Mouse (Mus musculus): ENCODE measurements around the gene Tusc2.
"Not testable (repeated sequence)": the region's sequence is repeated elsewhere in the genome, so short reads cannot be mapped to it uniquely, and the experiment has no call there.

Tusc2 gene

DNA sequence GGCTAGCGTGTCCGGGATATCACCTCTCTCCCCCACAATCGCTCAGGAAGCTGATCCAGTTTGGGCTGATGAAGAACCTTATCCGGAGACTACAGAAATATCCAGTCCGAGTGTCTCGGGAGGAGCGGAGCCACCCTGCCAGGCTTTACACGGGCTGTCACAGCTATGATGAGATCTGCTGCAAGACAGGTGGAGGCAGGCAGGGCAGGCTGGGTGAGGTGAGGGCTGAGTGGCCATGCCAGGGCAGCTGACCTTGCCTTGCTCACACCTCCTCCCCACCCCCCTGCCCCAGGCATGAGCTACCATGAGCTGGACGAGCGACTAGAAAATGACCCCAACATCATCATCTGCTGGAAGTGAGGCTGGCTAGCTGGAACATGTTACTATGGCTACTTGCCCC lies 17.9 kb upstream of the Tusc2 start:
- DNase-seq (ENCODE audit: low spot score in 2 of 2) = no peak

DNA sequence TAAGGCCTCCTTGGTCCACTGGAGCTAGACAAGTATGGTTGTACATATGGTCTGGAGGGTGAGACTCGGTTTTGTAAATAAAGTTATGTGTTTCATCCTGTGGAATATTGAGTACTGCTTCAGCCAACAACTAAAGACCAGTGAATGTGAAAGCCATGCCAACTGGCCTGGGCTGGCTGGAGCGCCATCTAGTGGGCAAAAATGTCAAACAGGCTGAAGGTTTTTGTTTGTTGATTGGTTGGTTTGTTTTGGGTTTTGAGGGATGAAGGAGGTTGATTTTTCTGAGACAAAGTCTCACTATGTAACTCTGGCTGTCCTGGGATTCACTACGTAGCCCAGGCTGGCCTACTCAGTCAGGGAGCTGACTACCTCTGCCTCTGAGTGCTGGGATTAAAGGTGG lies 17.5 kb upstream of the Tusc2 start:
- peak in 1 of 2 experiments; percentile 68 for DNase-seq (ENCODE audit: low spot score in 2 of 2)

DNA sequence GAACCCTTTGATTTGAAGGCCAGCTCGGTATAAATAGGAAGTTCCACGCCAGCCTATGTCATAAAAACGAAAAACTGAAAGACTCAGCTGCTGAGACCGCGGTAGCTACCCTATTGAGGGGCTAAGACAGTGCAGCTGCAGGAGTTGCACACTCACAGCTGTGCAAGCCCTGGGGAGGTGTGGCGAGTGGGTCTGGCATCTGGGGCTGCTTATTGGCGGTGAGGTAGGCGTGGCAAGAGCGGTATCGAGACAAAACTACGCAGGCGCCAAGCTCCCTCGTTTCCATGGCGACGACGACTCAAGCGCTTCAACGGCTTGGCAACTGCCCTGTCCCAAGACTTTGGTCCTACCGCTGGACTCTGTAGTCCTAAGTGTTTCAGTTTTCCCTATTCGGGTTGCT lies 16.0 kb upstream of the Tusc2 start, which contains the start of gene Zmynd10:
TSS of gene Zmynd10 (plus strand) at position 273 of the 400 bp plus-strand sequence.
- peak in 1 of 2 experiments; percentile 87 for DNase-seq (ENCODE audit: low spot score in 2 of 2)

DNA sequence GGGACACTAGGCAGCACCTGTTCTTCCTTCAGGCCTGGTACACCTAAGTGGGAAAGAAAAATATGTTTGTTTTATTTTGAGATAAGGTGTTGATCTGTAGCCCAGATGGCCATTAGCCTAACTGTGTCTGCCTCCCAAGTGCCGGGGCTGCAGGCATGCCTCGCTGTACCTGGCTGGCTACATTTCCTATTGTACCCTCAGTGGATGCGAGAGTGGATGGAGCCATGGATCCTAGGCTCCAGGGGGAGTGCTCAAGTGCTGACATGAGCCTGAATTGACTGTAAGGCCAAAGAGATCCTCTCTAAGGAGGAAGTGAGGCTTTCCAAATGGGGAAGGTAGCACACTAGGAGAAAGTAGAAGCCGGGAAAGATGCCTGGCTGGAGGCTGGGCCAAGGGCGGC lies 15.1 kb upstream of the Tusc2 start:
- DNase-seq (ENCODE audit: low spot score in 2 of 2) = no peak

DNA sequence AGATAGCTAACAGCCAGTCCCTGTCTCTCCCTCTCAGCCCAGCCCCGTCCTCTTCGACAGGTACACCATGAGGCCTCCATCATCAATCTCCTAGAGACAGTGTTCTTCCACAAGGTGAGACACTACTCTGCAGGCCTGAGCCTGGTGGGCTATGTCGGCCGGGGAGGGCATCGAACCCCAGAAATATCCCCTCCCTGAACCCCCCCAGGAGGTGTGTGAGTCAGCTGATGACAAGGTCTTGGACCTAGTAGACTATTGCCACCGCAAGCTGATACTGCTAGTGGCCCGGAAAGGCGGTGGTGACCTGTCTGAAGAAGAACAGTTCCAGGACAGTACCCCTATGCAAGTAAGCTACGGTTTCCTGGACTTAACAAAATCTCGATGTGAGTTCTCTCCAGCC lies 14.2 kb upstream of the Tusc2 start:
- DNase-seq (ENCODE audit: low spot score in 2 of 2) = no peak

DNA sequence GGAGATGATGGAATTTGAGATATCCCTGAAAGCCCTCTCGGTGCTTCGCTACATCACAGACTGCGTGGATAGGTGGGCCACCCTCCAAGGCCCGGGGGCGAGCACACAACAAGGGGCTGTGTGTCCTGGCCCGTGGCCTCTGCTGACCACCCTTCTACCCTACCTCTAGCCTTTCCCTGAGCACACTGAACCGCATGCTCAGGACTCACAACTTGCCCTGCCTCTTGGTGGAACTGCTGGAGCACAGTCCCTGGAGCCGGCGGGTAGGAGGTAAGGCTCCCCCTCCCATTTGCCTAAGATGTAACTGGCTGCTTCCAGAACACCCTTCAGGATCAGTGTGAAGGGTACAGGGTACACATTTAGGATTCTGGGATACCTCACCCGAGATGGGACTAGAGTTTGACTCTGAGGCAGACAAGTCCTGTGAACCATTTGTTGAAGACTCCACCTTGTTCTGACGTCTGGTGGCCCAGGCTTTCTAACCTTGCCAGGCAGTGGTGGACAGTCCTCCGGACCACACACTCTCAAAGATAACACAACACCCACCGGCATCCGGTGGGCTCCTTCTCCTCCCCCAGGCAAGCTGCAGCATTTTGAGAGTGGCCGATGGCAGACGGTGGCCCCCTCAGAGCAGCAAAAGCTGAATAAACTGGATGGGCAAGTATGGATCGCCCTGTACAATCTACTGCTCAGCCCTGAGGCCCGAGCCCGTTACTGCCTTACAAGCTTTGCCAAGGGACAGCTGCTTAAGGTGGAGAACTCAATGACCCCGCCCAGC lies 13.6 kb upstream of the Tusc2 start:
- no peak for DNase-seq (ENCODE audit: low spot score in 2 of 2)

DNA sequence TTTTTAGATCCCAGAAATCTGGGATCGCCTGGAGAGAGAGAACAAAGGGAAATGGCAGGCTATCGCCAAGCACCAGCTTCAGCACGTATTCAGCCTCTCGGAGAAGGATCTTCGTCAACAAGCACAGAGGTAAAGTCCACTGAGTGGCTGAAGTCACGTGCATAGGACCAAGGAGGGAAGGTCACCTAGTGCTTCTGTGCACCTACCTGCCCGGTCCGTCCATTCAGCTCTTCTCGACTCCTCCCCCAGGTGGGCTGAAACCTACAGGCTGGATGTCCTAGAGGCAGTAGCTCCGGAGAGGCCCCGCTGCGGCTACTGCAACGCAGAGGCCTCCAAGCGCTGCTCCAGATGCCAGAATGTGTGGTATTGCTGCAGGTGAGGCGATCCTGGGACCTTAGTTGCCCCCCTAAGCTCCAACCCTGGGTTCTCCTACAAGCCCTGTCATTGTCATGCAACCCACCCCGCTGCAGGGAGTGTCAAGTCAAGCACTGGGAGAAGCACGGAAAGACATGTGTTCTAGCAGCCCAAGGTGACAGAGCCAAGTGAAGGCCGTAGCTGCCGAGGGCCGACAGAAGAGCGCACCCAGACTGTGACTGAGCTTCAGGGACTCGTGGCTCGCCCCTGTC lies 12.5 kb upstream of the Tusc2 start:
- DNase-seq (ENCODE audit: low spot score in 2 of 2) = no peak

DNA sequence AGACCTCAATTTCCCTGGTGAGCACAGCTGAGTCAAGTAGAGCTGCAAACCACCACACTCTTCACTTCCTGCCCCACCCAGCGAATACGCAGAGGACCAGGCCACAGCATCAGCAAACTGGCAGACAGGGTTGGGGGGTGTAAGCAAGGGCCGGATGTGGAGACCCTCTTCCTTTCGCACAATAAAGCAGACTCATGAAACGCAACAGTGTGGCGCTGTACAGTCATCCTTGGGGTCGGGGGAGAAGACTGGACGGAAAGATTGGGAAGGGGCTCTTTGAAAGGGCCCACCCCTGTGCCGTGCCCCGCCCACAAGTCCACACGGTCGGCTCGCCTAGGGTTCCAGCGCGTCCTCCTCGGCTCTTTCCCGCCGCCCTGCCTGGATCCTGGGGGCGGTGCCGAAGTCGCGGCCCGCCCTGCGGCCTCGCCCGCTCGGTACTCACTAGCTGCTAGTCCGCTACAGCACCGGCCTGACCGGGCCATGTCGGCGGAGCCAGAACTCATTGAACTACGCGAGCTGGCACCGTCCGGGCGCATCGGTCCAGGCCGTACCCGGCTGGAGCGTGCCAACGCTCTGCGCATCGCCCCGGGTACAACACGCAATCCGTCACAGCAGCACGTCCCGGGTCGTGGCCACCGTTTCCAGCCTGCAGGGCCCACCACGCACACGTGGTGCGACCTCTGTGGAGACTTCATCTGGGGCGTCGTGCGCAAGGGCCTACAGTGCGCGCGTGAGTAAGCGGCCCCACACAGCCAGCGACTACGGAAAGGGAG lies 11.8 kb upstream of the Tusc2 start, which contains the start of gene Rassf1:
TSS of gene Rassf1 (plus strand) at position 439 of the 773 bp plus-strand sequence.
- DNase-seq (ENCODE audit: low spot score in 2 of 2) = peak in 1 of 2 experiments; percentile 74

DNA sequence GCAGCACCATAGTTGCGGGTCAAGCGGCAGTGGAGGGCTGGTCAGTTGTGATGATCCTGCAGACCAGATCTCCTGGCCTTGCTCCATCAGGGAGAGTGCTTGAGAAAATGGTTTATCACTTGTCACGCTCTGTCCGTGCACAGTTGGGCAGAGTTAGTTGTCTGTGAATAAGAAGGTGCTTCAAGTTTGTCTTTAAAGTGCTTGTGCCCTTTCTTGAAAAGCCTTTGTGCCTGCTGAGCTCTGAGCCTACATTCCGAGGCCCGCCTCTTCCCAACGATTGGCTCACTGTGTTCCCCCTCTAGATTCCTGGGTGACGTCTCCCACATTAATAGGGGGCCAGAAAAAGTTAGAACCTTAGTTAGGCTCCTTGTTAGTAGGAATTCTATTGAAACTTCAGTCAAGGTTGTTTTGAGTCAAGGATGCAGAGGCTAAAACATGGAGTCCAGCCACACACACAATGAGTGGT lies 11.1 kb upstream of the Tusc2 start:
- DNase-seq (ENCODE audit: low spot score in 2 of 2) = no peak

DNA sequence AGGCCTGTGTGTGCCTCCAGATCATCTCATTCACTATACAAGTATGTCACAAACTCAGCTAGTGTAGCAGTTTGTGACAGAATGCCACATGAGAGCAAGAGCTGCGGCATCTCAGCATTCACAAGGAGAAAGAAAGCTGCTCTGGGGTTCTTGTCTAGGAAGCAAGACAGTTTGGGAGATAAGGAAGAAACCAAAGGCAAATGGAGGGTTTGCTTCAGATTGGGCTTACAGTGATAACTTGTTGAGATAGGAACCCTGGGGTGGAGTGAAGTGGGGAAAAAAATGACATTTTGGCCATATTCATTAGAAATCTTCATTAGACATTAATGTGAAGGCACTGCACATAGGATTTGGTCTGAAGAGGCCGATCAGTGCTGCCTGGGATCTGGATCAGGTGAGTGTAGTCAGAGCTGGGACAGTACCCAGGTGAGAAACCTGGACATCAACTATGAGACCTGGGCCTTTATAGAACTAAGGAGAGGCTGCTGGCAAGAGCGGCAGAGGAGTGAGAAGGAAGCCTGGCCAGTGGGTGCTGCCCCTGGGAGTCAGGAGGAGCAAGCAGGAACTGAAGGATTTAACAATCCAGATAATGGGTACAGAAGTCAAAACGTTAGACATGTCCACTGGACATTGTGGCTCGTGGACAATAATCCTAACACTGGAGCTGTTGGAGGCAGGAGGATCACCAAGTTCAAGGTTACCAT lies 10.2 kb upstream of the Tusc2 start:
- DNase-seq (ENCODE audit: low spot score in 2 of 2) = no peak

DNA sequence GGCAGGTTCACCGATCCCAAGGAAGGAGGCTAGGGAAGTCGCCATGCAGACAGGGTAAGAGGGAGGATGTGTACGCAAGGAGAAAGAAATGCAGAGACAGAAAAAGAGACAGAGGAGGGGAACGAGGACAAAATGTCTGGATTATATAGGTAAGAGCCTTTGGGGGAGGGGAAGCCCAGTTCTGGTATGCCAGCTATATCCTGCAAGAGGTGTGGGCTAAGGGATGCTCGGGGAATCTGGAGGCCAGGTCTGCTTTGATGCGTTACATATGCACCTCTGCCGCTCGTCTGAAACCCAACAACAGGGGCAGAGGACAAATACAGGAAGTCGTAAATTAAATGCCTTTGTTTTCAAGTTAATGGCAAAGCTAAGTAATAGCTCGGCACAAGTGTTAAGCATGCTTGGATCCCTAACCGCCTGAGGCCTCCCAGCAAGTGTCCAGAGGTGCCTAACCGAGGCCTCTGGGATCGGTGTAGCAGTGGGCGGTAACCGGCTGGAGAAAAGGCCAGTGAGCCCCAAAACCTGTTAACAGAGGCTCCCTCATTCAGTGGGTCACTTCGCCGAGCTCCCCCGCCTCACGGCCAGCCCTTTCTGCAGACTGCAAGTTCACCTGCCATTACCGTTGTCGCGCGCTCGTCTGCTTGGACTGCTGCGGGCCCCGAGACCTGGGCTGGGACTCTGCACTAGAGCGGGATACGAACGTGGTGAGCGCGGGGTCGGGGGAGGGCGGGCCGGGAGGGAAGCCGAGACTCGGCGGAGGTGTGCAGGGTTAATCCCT lies 9.3 kb upstream of the Tusc2 start:
- no peak for DNase-seq (ENCODE audit: low spot score in 2 of 2)

DNA sequence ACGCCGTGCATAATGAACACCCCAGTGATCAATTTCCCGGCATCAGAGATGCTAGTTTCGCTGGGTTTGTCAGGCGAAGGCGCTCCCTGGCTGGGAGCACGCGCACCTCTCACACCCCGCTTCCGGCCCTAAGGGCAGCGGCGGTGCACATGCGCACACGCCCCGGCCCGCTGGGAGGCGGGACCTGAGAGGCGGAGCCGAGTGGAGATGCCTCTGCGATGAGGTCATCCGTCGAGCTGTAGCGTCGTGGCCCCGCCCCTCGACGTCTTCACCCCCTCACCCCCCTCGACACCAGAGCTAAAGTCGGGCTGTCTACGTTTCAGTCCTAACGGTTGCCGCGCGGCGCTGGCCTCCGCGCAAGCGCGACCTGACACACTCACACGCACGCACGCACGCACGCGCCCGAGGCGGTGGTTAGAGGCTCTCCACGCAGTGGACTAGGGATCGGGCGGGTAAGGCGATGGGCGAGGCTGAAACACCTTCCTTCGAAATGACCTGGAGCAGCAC lies 8.7 kb upstream of the Tusc2 start:
- peak; percentile 86 to 92 for DNase-seq (ENCODE audit: low spot score in 2 of 2)

DNA sequence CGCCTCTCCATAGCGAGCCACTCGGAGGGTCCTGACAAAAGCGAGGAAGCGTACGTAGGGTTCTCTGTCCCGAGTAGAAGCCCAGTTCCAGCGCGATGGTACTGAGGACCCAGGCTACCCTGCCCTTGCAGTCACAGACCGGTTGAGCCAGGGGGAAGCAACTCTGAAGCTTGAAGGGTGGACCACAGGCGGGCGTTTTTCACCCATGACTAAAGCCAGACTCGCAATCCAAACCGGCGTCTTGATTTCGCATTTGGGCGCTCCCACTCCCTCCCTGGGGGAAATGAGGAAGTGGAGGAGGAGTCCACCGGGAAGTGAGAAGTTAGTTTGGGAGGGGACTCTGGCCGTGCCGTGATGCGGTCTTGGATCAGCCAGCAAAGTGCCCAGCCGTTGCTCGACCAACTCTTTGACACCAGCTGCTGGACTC lies 8.0 kb upstream of the Tusc2 start:
- DNase-seq (ENCODE audit: low spot score in 2 of 2) = peak in 1 of 2 experiments; percentile 76

DNA sequence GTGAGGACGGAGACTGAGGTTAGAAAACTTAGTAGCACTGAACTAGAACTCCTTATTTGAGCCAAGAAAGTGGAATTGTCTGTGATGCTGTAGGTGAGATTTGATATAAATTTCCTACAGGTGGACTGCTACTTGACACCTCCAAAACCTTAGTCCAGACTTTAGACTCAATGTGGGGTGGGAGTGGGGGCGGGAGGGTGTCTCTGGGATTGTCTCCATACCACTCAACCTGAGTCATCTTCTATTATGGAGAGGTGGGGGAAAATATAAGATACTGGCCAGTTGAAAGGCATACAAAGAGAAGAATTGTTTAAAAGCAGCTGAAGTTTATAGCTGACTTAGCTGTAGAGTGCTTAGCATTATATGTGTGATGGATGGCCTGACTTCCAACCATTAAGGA lies 7.4 kb upstream of the Tusc2 start:
- no peak for DNase-seq (ENCODE audit: low spot score in 2 of 2)

DNA sequence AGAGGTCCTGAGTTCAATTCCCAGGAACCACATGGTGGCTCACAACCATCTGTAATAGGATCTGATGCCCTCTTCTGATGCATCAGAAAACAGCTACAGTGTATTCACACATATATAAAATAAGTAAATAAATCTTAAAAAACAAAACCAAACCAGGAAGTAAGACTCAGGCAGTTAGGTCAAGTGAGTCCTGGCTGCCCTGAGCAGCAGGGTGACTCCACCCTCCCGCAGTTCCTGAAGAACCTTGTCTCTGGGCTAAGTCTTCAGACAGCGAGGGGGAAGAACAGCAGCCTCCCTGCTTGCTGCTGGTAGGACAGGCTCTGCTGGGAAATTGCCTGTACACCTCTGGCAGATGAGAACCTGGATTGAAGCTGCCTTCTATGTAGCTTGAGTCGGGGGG lies 6.7 kb upstream of the Tusc2 start:
- no peak for DNase-seq (ENCODE audit: low spot score in 2 of 2)

DNA sequence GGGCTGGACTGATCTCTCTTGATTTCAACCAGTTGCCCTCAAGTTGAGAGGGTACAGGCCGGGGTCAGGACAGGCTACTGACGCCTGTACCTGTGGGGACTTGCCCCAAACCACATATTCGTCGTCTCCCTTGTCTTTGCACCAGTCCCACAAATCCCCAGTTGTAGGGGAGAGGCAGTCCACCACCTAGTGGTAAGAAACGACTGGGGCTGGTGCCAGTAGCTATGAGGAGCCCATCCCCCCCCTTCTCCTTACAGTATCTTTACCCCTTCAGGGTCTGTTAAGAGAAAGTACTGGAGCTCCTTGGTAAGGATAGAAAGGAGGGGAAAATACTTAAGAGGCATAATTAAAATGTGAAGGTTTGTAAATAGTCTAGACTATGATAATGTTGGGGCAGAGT lies 2.5 kb downstream of the Tusc2 start:
- not testable (repeated sequence) for DNase-seq (ENCODE audit: low spot score in 2 of 2)

DNA sequence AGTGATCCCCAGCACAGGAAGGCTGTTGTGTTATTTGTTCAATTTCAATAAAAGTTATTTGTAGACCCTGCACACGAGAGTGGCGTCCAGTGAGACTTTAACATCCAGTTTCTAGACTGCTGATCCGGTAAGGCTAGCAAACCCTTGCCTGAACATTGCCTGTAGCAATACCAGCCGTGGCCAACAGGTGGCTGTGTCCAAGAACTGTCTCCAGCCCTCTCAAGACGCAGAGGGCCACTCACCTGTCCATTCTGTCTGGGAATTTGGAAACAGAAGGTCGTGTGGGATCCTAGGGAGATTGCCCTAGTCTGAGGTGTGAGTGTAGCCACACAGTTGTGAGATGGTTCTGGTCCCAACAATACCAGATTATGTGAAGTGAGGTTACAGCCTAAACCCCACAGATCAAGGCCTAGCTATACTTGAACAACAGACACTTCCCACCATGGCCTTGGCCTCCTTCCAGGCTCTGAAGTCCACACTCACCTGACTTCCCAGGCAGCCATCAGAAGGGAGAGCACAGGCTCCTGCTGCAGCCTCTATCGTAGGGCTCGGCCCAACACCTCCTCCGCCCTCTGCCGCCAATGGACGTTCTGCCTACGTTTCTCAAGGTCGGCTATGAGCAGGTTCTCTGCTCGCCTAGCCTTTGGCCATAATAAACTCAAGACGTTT lies 3.1 kb downstream of the Tusc2 start:
- peak; percentile 76 to 85 for DNase-seq (ENCODE audit: low spot score in 2 of 2)

DNA sequence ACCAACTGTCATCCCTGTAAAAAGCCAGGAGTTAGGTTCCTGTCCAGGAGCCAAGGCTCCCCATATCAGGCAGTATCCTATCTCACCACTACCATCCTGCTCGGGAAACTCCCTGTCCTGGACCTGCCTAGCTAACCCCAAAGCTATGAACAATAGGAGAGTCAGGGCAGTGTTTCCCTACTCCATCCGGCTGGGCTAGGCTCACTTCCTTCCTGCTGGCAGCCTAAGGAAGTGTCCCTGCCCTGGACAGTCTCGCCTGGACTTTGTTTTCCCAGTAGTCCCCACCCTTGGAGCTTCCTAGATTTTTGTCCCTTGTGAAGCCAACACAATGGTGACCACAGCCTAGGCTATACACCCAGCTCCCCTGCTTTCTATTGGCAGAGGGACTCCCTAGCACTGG lies 3.8 kb downstream of the Tusc2 start:
- no peak for DNase-seq (ENCODE audit: low spot score in 2 of 2)

DNA sequence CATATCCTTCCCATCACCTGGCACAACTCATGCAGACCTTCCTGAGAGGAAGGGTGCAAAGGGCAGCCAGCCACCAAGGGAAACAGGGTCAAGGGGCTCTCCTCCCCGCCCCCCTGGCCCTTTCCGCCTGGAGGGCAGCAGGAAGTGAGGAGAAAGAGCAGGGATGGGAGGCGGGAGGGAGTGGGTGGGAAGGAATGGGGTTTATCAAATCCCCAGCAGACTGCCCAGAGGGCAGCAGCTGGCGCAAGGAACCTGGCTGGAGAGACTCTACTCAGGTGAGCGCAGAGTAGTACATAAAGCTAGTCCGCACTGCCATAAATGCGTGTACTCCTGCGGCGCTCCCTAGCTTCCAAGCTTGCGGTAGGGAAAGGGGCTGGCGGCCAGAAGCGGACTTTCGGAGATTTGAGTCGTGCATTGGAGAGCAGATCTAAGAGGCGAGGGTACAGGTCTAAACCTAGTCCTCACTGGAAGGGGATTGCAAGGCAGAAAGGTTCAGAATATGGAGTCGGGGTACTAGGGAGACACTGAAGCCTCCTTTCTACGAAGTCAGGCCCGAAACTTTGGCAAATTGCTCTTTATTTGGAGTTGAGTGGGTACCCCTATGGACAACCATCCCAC lies 4.8 kb downstream of the Tusc2 start, which contains the start of gene Hyal2:
TSS of gene Hyal2 (plus strand) at position 244 of the 618 bp plus-strand sequence.
- DNase-seq (ENCODE audit: low spot score in 2 of 2) = peak in 1 of 2 experiments; percentile 40
